Mouse (Mus musculus) intestine, embryonic 14.5 days (tissue): ENCODE results near the gene Bahcc1. TPM values are rescaled to one million over a fixed set of nuclear protein-coding genes. Genes with fewer than 3 reads are reported as not detected.

Source experiments
- ATAC-seq: fragments of 200-750 bp; cut with Nextera tagmentation; replicated peaks from 2 replicates; pipeline ENCODE4 v1.8.0; 2017; ENCODE audit warnings: low read depth, moderate number of reproducible peaks, moderate TSS enrichment, moderate library complexity; ENCODE audit not compliant: low FRiP score, low TSS enrichment
- DNase-seq: peaks from one replicate; pipeline ENCODE4 v3.0.0-alpha.2; 2018; ENCODE audit warnings: low spot score
- H3K27ac ChIP-seq: fragments of 300-500 bp; sonication (generic); 2 replicates; pipeline ENCODE4 v1.5.1; 2014; ENCODE audit warnings: low read depth, mild to moderate bottlenecking, control low read depth
- H3K27me3 ChIP-seq: fragments of 300-500 bp; sonication (generic); replicated peaks from 2 replicates; pipeline ENCODE4 v1.6.1; 2014; ENCODE audit warnings: low read length, control low read depth; ENCODE audit not compliant: control insufficient read depth, insufficient read depth
- H3K36me3 ChIP-seq: fragments of 300-500 bp; sonication (generic); 2 replicates; pipeline ENCODE4 v1.6.1; 2014; ENCODE audit warnings: low read length, control low read depth; ENCODE audit not compliant: control insufficient read depth, insufficient read depth
- H3K4me1 ChIP-seq: fragments of 300-500 bp; sonication (generic); replicated peaks from 2 replicates; pipeline ENCODE4 v1.6.1; 2014; ENCODE audit warnings: low read length, control low read depth, mixed read lengths; ENCODE audit not compliant: control insufficient read depth, insufficient read depth
- H3K4me2 ChIP-seq: fragments of 300-500 bp; sonication (generic); 2 replicates; pipeline ENCODE4 v1.6.1; 2014; ENCODE audit warnings: low read length
- H3K4me3 ChIP-seq: fragments of 300-500 bp; sonication (generic); 2 replicates; pipeline ENCODE4 v1.5.1; 2014; ENCODE audit warnings: low read depth, low read length, control low read depth, mixed read lengths
- H3K9ac ChIP-seq: fragments of 300-500 bp; sonication (generic); 2 replicates; pipeline ENCODE4 v1.6.1; 2014; ENCODE audit warnings: mild to moderate bottlenecking, low read length
- H3K9me3 ChIP-seq: fragments of 300-500 bp; sonication (generic); 2 replicates; pipeline ENCODE4 v1.6.1; 2016; ENCODE audit warnings: low read length, control low read depth; ENCODE audit not compliant: control insufficient read depth
- whole genome bisulfite sequencing: fragments of 180-500 bp; shearing (Covaris S2); extraction: QIAGEN DNeasy Blood & Tissue Kit; methylation state at CpG from one replicate; pipeline ENCODE4 v1.1.7; 2014; 5-methylcytosine and 5-hydroxymethylcytosine counted together
- polyA plus RNA-seq: library from polyadenylated mRNA; unstranded; fragments of >200 nt; fragmentation: Nextera tagmentation; extraction: Ambion mirVana; gene quantifications from 2 replicates; pipeline ENCODE4 v1.2.1, GENCODE M21; 2014

The Bahcc1 gene
- polyA plus RNA-seq, 1 experiment from 2014 or later = 12.7 TPM

GRCm38 (mm10) chr11:120279335-120279734 is 46.6 kb downstream of the Bahcc1 start:
- DNase-seq (no peak), ATAC-seq (no peak)
- Histone ChIP-seq H3K36me3 (peaks cover 99% of the 10 kb centered on the region), H3K9me3 (no peaks in the 10 kb centered on the region), H3K4me2 (no peak overlapping the region), H3K27me3 (no peaks in the 10 kb centered on the region), H3K4me1 (no peaks in the 10 kb centered on the region), H3K27ac (no peak overlapping the region), H3K9ac (no peak overlapping the region), H3K4me3 (no peak overlapping the region)
- 88% methylated on average over 11 of the region's 11 CpGs for WGBS

GRCm38 (mm10) chr11:120280281-120280773 is 47.6 kb downstream of the Bahcc1 start:
- Histone ChIP-seq H3K9me3 (no peaks in the 10 kb centered on the region), H3K4me2 (no peak overlapping the region), H3K9ac (no peak overlapping the region), H3K36me3 (peaks cover 98% of the 10 kb centered on the region), H3K4me3 (no peak overlapping the region), H3K4me1 (no peaks in the 10 kb centered on the region), H3K27ac (no peak overlapping the region), H3K27me3 (no peaks in the 10 kb centered on the region)
- 80% methylated on average over 25 of the region's 25 CpGs for WGBS
- ATAC-seq (0 out of 2 replicates have a peak, but pooled peaks have one; percentile 10), DNase-seq (no peak)

GRCm38 (mm10) chr11:120280774-120281173 is 48.0 kb downstream of the Bahcc1 start:
- DNase-seq (no peak), ATAC-seq (no peak)
- H3K9ac ChIP-seq = no peak overlapping the region
- peak overlapping the region; percentile 36; the same call in 1 of the 2 replicates for H3K27ac ChIP-seq
- peaks cover 98% of the 10 kb centered on the region for H3K36me3 ChIP-seq
- H3K9me3 ChIP-seq = no peaks in the 10 kb centered on the region
- H3K4me3 ChIP-seq = no peak overlapping the region
- 90% methylated on average over 7 of the region's 7 CpGs for WGBS
- no peaks in the 10 kb centered on the region for H3K27me3 ChIP-seq
- no peak overlapping the region for H3K4me2 ChIP-seq
- no peaks in the 10 kb centered on the region for H3K4me1 ChIP-seq

- peak overlapping the region; percentile 36; the same call in 1 of the 2 replicates for H3K27ac ChIP-seq
- no peaks in the 10 kb centered on the region for H3K9me3 ChIP-seq
- ATAC-seq (no peak), DNase-seq (no peak)
- WGBS = 73% methylated on average over 3 of the region's 3 CpGs
- peaks cover 98% of the 10 kb centered on the region for H3K36me3 ChIP-seq
- H3K9ac ChIP-seq = no peak overlapping the region
- H3K4me1 ChIP-seq = no peaks in the 10 kb centered on the region
- H3K4me3 ChIP-seq = no peak overlapping the region
- H3K4me2 ChIP-seq = no peak overlapping the region
- H3K27me3 ChIP-seq = no peaks in the 10 kb centered on the region
Measured at GRCm38 (mm10) chr11:120281197-120281596, 48.5 kb downstream of the Bahcc1 start.

GRCm38 (mm10) chr11:120283542-120283941 is 50.8 kb downstream of the Bahcc1 start:
- Histone ChIP-seq H3K36me3 (peaks cover 98% of the 10 kb centered on the region), H3K9ac (no peak overlapping the region), H3K4me1 (no peaks in the 10 kb centered on the region), H3K4me2 (no peak overlapping the region), H3K27me3 (no peaks in the 10 kb centered on the region), H3K4me3 (no peak overlapping the region), H3K27ac (no peak overlapping the region), H3K9me3 (no peaks in the 10 kb centered on the region)
- DNase-seq = no peak
- 82% methylated on average over 5 of the region's 5 CpGs for WGBS
- ATAC-seq = no peak

DNA sequence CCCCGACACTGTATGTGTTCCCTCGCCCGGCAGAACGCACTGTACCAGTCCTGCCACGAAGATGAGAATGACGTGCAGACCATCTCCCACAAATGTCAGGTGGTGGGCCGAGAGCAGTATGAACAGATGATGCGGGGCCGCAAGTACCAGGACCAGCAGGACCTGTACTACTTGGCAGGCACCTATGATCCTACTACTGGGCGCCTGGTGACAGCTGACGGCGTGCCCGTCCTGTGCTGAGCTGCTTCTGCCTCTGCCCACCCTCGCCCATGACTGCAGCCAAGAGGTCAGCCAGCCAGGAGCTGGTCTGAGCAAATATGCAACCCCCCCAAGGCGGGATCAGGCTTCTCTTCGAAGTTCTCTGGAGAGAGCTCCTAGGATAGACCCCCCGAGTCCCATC is 56.9 kb downstream of the Bahcc1 start:
- Histone ChIP-seq H3K4me1 (no peaks in the 10 kb centered on the region), H3K4me3 (no peak overlapping the region), H3K4me2 (no peak overlapping the region), H3K27ac (no peak overlapping the region), H3K9ac (no peak overlapping the region), H3K27me3 (no peaks in the 10 kb centered on the region), H3K9me3 (no peaks in the 10 kb centered on the region), H3K36me3 (peaks cover 61% of the 10 kb centered on the region)
- WGBS = 93% methylated on average over 17 of the region's 17 CpGs
- ATAC-seq (no peak), DNase-seq (no peak)

- Histone ChIP-seq H3K4me1 (peaks cover 5% of the 10 kb centered on the region; the same call in 1 of the 2 replicates), H3K9ac (no peak overlapping the region), H3K27me3 (no peaks in the 10 kb centered on the region), H3K36me3 (peaks cover 55% of the 10 kb centered on the region), H3K4me3 (no peak overlapping the region), H3K4me2 (no peak overlapping the region), H3K27ac (no peak overlapping the region), H3K9me3 (no peaks in the 10 kb centered on the region)
- no peak for ATAC-seq
- 89% methylated on average over 14 of the region's 14 CpGs for WGBS
- DNase-seq = no peak
Measured at GRCm38 (mm10) chr11:120290266-120290665, 57.5 kb downstream of the Bahcc1 start.

- Histone ChIP-seq H3K27ac (no peak overlapping the region), H3K9ac (no peak overlapping the region), H3K27me3 (no peaks in the 10 kb centered on the region), H3K9me3 (no peaks in the 10 kb centered on the region), H3K4me3 (no peak overlapping the region), H3K36me3 (peaks cover 21% of the 10 kb centered on the region), H3K4me2 (no peak overlapping the region), H3K4me1 (peaks cover 19% of the 10 kb centered on the region; the same call in 1 of the 2 replicates)
- DNase-seq (no peak), ATAC-seq (no peak)
- 91% methylated on average over 1 of the region's 1 CpGs for WGBS
Measured at GRCm38 (mm10) chr11:120293714-120294113, 61.0 kb downstream of the Bahcc1 start.
